Mouse (Mus musculus) lung, postnatal 0 days (tissue): ENCODE data around the gene Nudc.

ENCODE experiments used
- CTCF ChIP-seq: IDR thresholded peaks from 2 replicates; pipeline ENCODE4 v1.5.1; 2016; ENCODE audit warnings: antibody characterized with exemption, mild to moderate bottlenecking
- EP300 ChIP-seq: IDR thresholded peaks from 2 replicates; pipeline ENCODE4 v1.6.1; 2016; ENCODE audit warnings: antibody characterized with exemption, mild to moderate bottlenecking, control low read depth

- TF ChIP-seq CTCF (peak; percentile 31), EP300 (peak; percentile 82)
These were observed 61.4 kb downstream of the Nudc start for GRCm38 (mm10) chr4:133484266-133485025.
